Mouse (Mus musculus) heart, postnatal 0 days (tissue): Measurements from ENCODE around the gene Eif1b. TPM values are rescaled to one million over a fixed set of nuclear protein-coding genes. Genes with fewer than 3 reads are reported as not detected.

ENCODE experiments used
- ATAC-seq: fragments of 200-750 bp; cut with Nextera tagmentation; 2 replicates; pipeline ENCODE4 v1.8.0; 2017; ENCODE audit warnings: low read depth, moderate number of reproducible peaks, moderate library complexity; ENCODE audit not compliant: insufficient read depth
- DNase-seq: peaks from one replicate; pipeline ENCODE4 v3.0.0-alpha.2; 2016; ENCODE audit warnings: low spot score
- H3K27ac ChIP-seq: fragments of 300-500 bp; sonication (generic); 2 replicates; pipeline ENCODE4 v1.5.1; 2014; ENCODE audit warnings: low read depth, mild to moderate bottlenecking
- H3K27me3 ChIP-seq: fragments of 300-500 bp; sonication (generic); 2 replicates; pipeline ENCODE4 v1.6.1; 2014; ENCODE audit warnings: low read length, mixed read lengths; ENCODE audit not compliant: control insufficient read depth, insufficient read depth
- H3K36me3 ChIP-seq: fragments of 300-500 bp; sonication (generic); replicated peaks from 2 replicates; pipeline ENCODE4 v1.6.1; 2014; ENCODE audit warnings: low read length, mixed read lengths; ENCODE audit not compliant: control insufficient read depth, insufficient read depth
- H3K4me1 ChIP-seq: fragments of 300-500 bp; sonication (generic); 2 replicates; pipeline ENCODE4 v1.6.1; 2014; ENCODE audit warnings: antibody characterized with exemption; ENCODE audit not compliant: control insufficient read depth, insufficient read depth
- H3K4me2 ChIP-seq: fragments of 300-500 bp; sonication (generic); 2 replicates; pipeline ENCODE4 v1.6.1; 2014; ENCODE audit warnings: low read depth, mild to moderate bottlenecking, low read length, moderate library complexity
- H3K4me3 ChIP-seq: fragments of 300-500 bp; sonication (generic); 2 replicates; pipeline ENCODE4 v1.5.1; 2014; ENCODE audit warnings: low read depth, low read length
- H3K9ac ChIP-seq: fragments of 300-500 bp; sonication (generic); replicated peaks from 2 replicates; pipeline ENCODE4 v1.6.1; 2014; ENCODE audit warnings: low read depth, low read length, mixed read lengths
- H3K9me3 ChIP-seq: fragments of 300-500 bp; sonication (generic); replicated peaks from 2 replicates; pipeline ENCODE4 v1.6.1; 2016; ENCODE audit warnings: low read length; ENCODE audit not compliant: control insufficient read depth
- CTCF ChIP-seq: IDR thresholded peaks from 2 replicates; pipeline ENCODE4 v1.5.1; 2016; ENCODE audit warnings: antibody characterized with exemption, control low read depth, low read depth
- EP300 ChIP-seq: IDR thresholded peaks from 2 replicates; pipeline ENCODE4 v1.6.1; 2016; ENCODE audit warnings: antibody characterized with exemption, low read depth
- WGBS: fragments of 180-500 bp; shearing (Covaris S2); extraction: QIAGEN DNeasy Blood & Tissue Kit; methylation state at CpG from one replicate; pipeline ENCODE4 v1.1.7; 2014; 5-methylcytosine and 5-hydroxymethylcytosine counted together
- polyA plus RNA-seq: library from polyadenylated mRNA; unstranded; fragments of >200 nt; fragmentation: Nextera tagmentation; extraction: Ambion mirVana; gene quantifications from 2 replicates; pipeline ENCODE4 v1.2.1, GENCODE M21; 2015
- total RNA-seq: library from RNA; depleted of rRNA; stranded (reverse); fragments of >200 nt; gene quantifications from 2 replicates; pipeline ENCODE4 v1.2.3, GENCODE M21; 2014; ENCODE audit warnings: low replicate concordance

The Eif1b gene
- total and polyA plus RNA-seq, 2 experiments from 2014 or later, result 50.9 to 137 TPM

GRCm38 (mm10) chr9:120481644-120482043 is 10.4 kb upstream of the Eif1b start:
- Histone ChIP-seq H3K4me3 (no peak overlapping the region), H3K36me3 (no peaks in the 10 kb centered on the region), H3K4me1 (no peaks in the 10 kb centered on the region), H3K4me2 (no peak overlapping the region), H3K27ac (no peak overlapping the region), H3K9ac (no peak overlapping the region), H3K27me3 (no peaks in the 10 kb centered on the region), H3K9me3 (no peaks in the 10 kb centered on the region)
- no peak for DNase-seq
- ATAC-seq, result no peak
- TF ChIP-seq EP300, result no peak
- 79% methylated on average over 3 of the region's 3 CpGs for WGBS

- Histone ChIP-seq H3K36me3 (no peaks in the 10 kb centered on the region), H3K9me3 (no peaks in the 10 kb centered on the region), H3K4me2 (no peak overlapping the region), H3K4me3 (no peak overlapping the region), H3K27me3 (no peaks in the 10 kb centered on the region), H3K27ac (no peak overlapping the region), H3K4me1 (no peaks in the 10 kb centered on the region), H3K9ac (no peak overlapping the region)
- TF ChIP-seq EP300 (no peak), CTCF (no peak)
- ATAC-seq (no peak), DNase-seq (no peak)
- WGBS, result 84% methylated on average over 4 of the region's 4 CpGs
Measured at GRCm38 (mm10) chr9:120482382-120482781, 9.7 kb upstream of the Eif1b start.

GRCm38 (mm10) chr9:120483101-120483500 is 8.9 kb upstream of the Eif1b start:
- Histone ChIP-seq H3K4me2 (no peak overlapping the region), H3K36me3 (no peaks in the 10 kb centered on the region), H3K27ac (no peak overlapping the region), H3K4me1 (no peaks in the 10 kb centered on the region), H3K9ac (no peak overlapping the region), H3K27me3 (no peaks in the 10 kb centered on the region), H3K9me3 (no peaks in the 10 kb centered on the region), H3K4me3 (no peak overlapping the region)
- WGBS, result 78% methylated on average over 8 of the region's 8 CpGs
- ATAC-seq (no peak), DNase-seq (no peak)
- TF ChIP-seq EP300, result no peak

- ATAC-seq, result no peak
- Histone ChIP-seq H3K9ac (no peak overlapping the region), H3K36me3 (no peaks in the 10 kb centered on the region), H3K4me2 (no peak overlapping the region), H3K9me3 (no peaks in the 10 kb centered on the region), H3K4me1 (no peaks in the 10 kb centered on the region), H3K27me3 (no peaks in the 10 kb centered on the region), H3K4me3 (no peak overlapping the region), H3K27ac (no peak overlapping the region)
- DNase-seq, result no peak
- 50% methylated on average over 8 of the region's 8 CpGs for WGBS
- TF ChIP-seq CTCF (no peak), EP300 (no peak)
Measured at GRCm38 (mm10) chr9:120487076-120487475, 5.0 kb upstream of the Eif1b start.

- no peaks in the 10 kb centered on the region for H3K27me3 ChIP-seq
- no peak for ATAC-seq
- peak overlapping the region; percentile 94 for H3K4me2 ChIP-seq
- H3K9me3 ChIP-seq, result no peaks in the 10 kb centered on the region
- no peak overlapping the region for H3K27ac ChIP-seq
- no peak overlapping the region for H3K9ac ChIP-seq
- DNase-seq, result no peak
- H3K36me3 ChIP-seq, result peaks cover 26% of the 10 kb centered on the region
- peak overlapping the region; percentile 84 for H3K4me3 ChIP-seq
- peak; percentile 12; the same call in 1 of the 2 replicates for TF ChIP-seq CTCF
- no peak for TF ChIP-seq EP300
- H3K4me1 ChIP-seq, result 0 out of 2 replicates have a peak, but pooled peaks cover 4% of the 10 kb centered on the region
- WGBS, result 83% methylated on average over 3 of the region's 3 CpGs
Measured at GRCm38 (mm10) chr9:120491509-120491908, 523 bp upstream of the Eif1b start.
